Mouse (Mus musculus): ENCODE results near the gene Rundc3a.

DNA sequence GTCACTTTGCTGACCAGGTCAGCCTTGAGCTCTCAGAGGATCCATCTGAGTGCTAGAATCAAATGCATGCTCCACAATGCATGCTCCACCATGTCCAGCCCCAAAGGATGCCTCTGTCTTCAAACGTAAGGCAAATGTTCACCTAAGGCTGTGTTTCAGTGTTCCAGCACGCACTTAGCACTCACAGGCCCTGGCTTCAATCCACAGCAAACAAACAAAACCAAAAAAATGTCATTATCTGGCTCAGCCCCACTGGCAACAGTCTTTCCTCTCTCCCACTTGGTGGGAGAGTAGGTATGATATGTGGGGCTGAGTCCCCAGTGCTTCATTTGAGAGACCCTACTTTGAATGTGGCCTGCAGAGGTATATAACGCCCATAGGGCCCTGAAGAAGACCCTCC, 17.9 kb downstream of the Rundc3a start:
- no peak for TF ChIP-seq CTCF (IDR thresholded peaks at IDR 0.05; ENCODE audit: low read depth, low read length)
- TF ChIP-seq POLR2A (IDR thresholded peaks at IDR 0.05; ENCODE audit: borderline replicate concordance, low read depth, low read length), result no peak

Data from bone marrow macrophage, adult 2 months (primary cell).